Mouse (Mus musculus) liver, embryonic 14 days (tissue): Measurements from ENCODE around the gene Suv39h1. TPM values are rescaled to one million over a fixed set of nuclear protein-coding genes. Genes with fewer than 3 reads are reported as not detected.

Source experiments
- polyA plus RNA-seq: library from polyadenylated mRNA; depleted of rRNA; stranded (reverse); fragments of >200 nt; gene quantifications from 2 replicates; pipeline ENCODE4 v1.2.3, GENCODE M21; 2012; rRNA removed

The Suv39h1 gene
- polyA plus RNA-seq, result 27.8 and 33.8 TPM in 2 replicates

GRCm38 (mm10) chrX:8074430-8075014 is at the start of gene Suv39h1:
TSS of gene Suv39h1 (minus strand) at chrX:8074760.

GRCm38 (mm10) chrX:8090346-8090953 is 15.9 kb upstream of the Suv39h1 start, which contains the start of gene Was:
TSS of gene Was (minus strand) at chrX:8090498.

GRCm38 (mm10) chrX:8018286-8018685 is 56.3 kb downstream of the Suv39h1 start, which contains the start of gene Glod5:
TSS of gene Glod5 (minus strand) at chrX:8018492.

Other genes with a start within 250 kb of the Suv39h1 start
- 24.6 and 36.1 TPM in 2 replicates for gene Otud5, start 233.4 kb downstream of the Suv39h1 start, polyA plus RNA-seq
- gene Pim2, start 196.5 kb downstream of the Suv39h1 start, polyA plus RNA-seq, result 2.7 and 3.1 TPM in 2 replicates
- 12.3 and 14.3 TPM in 2 replicates for gene Slc35a2, start 190.7 kb downstream of the Suv39h1 start, polyA plus RNA-seq
- 48.7 and 50.7 TPM in 2 replicates for gene Pqbp1, start 175.5 kb downstream of the Suv39h1 start, polyA plus RNA-seq
- 17.0 and 19.4 TPM in 2 replicates for gene Timm17b, start 175.4 kb downstream of the Suv39h1 start, polyA plus RNA-seq
- gene Gm10491, start 166.9 kb downstream of the Suv39h1 start, polyA plus RNA-seq, result not detected in 2 replicates
- not detected in 2 replicates for gene Gm10490, start 165.2 kb downstream of the Suv39h1 start, polyA plus RNA-seq
- 0.01 and 0.02 TPM in 2 replicates for gene Pcsk1n, start 154.9 kb downstream of the Suv39h1 start, polyA plus RNA-seq
- not detected in 2 replicates for gene Eras, start 146.2 kb downstream of the Suv39h1 start, polyA plus RNA-seq
- gene Hdac6, start 126.9 kb downstream of the Suv39h1 start, polyA plus RNA-seq, result 10.6 and 11.4 TPM in 2 replicates
- 97.0 and 119 TPM in 2 replicates for gene Gata1, start 96.7 kb downstream of the Suv39h1 start, polyA plus RNA-seq
- gene Glod5, start 56.3 kb downstream of the Suv39h1 start, polyA plus RNA-seq, result 0.09 TPM in 1 of 2 replicates, not detected in the other
- 9.5 and 11.2 TPM in 2 replicates for gene Was, start 15.7 kb upstream of the Suv39h1 start, polyA plus RNA-seq
- gene Wdr13, start 58.1 kb upstream of the Suv39h1 start, polyA plus RNA-seq, result 14.9 and 16.9 TPM in 2 replicates
- 241 and 293 TPM in 2 replicates for gene Rbm3, start 71.1 kb upstream of the Suv39h1 start, polyA plus RNA-seq
- 4.2 and 5.1 TPM in 2 replicates for gene Tbc1d25, start 101.4 kb upstream of the Suv39h1 start, polyA plus RNA-seq
- gene Ebp, start 118.8 kb upstream of the Suv39h1 start, polyA plus RNA-seq, result 24.0 and 26.6 TPM in 2 replicates
- 1.1 TPM in 2 replicates for gene Porcn, start 131.8 kb upstream of the Suv39h1 start, polyA plus RNA-seq
- 21.8 and 26.1 TPM in 2 replicates for gene Ftsj1, start 177.6 kb upstream of the Suv39h1 start, polyA plus RNA-seq
- 37.7 and 48.2 TPM in 2 replicates for gene Slc38a5, start 196.4 kb upstream of the Suv39h1 start, polyA plus RNA-seq